In genomic region chr7:90060343-90061175, GRCm38 (mm10) we compare ENCODE assay signal across 7 mouse cellular contexts.
DNase-seq lines count a peak whose midpoint lies in the region; ATAC-seq lines count a peak whose summit lies in the region.

No protein-coding gene starts in this region.

- no peak for ATAC-seq in neural tube, embryonic 13.5 days (ENCODE audit: low read depth)
- ATAC-seq in neural tube, embryonic 15.5 days (ENCODE audit: low FRiP score), result no peak
- ATAC-seq in erythroblast, adult 5-6 weeks (replicated peaks; ENCODE audit: low FRiP score, poor library complexity, severe bottlenecking), result peak; percentile 75
- no peak for ATAC-seq in forebrain, embryonic 13.5 days

- 83% methylated on average over 16 of the region's 16 CpGs for WGBS in neural tube, embryonic 13.5 days
- 85% methylated on average over 16 of the region's 16 CpGs for WGBS in neural tube, embryonic 15.5 days
- 85% methylated on average over 16 of the region's 16 CpGs for WGBS in limb, embryonic 10.5 days
- 86% methylated on average over 16 of the region's 16 CpGs for WGBS in forebrain, embryonic 13.5 days

- no peaks in the 10 kb centered on the region for H3K36me3 ChIP-seq in neural tube, embryonic 13.5 days
- H3K36me3 ChIP-seq in neural tube, embryonic 15.5 days, result no peaks in the 10 kb centered on the region
- no peaks in the 10 kb centered on the region for H3K36me3 ChIP-seq in limb, embryonic 10.5 days
- no peaks in the 10 kb centered on the region for H3K36me3 ChIP-seq in forebrain, embryonic 13.5 days (ENCODE audit: poor library complexity, severe bottlenecking)

- H3K4me1 ChIP-seq in neural tube, embryonic 13.5 days (replicated peaks), result no peaks in the 10 kb centered on the region
- no peaks in the 10 kb centered on the region for H3K4me1 ChIP-seq in neural tube, embryonic 15.5 days
- H3K4me1 ChIP-seq in limb, embryonic 10.5 days, result peaks cover 14% of the 10 kb centered on the region
- H3K4me1 ChIP-seq in forebrain, embryonic 13.5 days, result no peaks in the 10 kb centered on the region

- 0 out of 2 replicates have a peak overlapping the region, but pooled peaks have one; percentile 15 for H3K27ac ChIP-seq in neural tube, embryonic 13.5 days (replicated peaks)
- H3K27ac ChIP-seq in neural tube, embryonic 15.5 days (replicated peaks), result no peak overlapping the region
- H3K27ac ChIP-seq in limb, embryonic 10.5 days, result peak overlapping the region; percentile 46; the same call in 1 of the 2 replicates
- H3K27ac ChIP-seq in forebrain, embryonic 13.5 days, result no peak overlapping the region

- H3K4me3 ChIP-seq in neural tube, embryonic 13.5 days, result no peak overlapping the region
- no peak overlapping the region for H3K4me3 ChIP-seq in neural tube, embryonic 15.5 days (replicated peaks)
- no peak overlapping the region for H3K4me3 ChIP-seq in limb, embryonic 10.5 days
- H3K4me3 ChIP-seq in forebrain, embryonic 13.5 days, result no peak overlapping the region

- no peaks in the 10 kb centered on the region for H3K9me3 ChIP-seq in neural tube, embryonic 13.5 days
- no peaks in the 10 kb centered on the region for H3K9me3 ChIP-seq in neural tube, embryonic 15.5 days (replicated peaks)
- H3K9me3 ChIP-seq in limb, embryonic 10.5 days (replicated peaks), result no peaks in the 10 kb centered on the region
- no peaks in the 10 kb centered on the region for H3K9me3 ChIP-seq in forebrain, embryonic 13.5 days (replicated peaks)

- DNase-seq in limb, embryonic 10.5 days (ENCODE audit: low spot score), result no peak
- DNase-seq in spleen, postnatal 4 days (ENCODE audit: low spot score in 2 of 2), result peak; percentile 73 to 81
- DNase-seq in ovary, adult 18-20 months (ENCODE audit: low spot score), result no peak

- no peak overlapping the region for H3K4me2 ChIP-seq in neural tube, embryonic 13.5 days
- H3K4me2 ChIP-seq in neural tube, embryonic 15.5 days, result no peak overlapping the region
- no peak overlapping the region for H3K4me2 ChIP-seq in forebrain, embryonic 13.5 days

- H3K9ac ChIP-seq in neural tube, embryonic 13.5 days, result no peak overlapping the region
- no peak overlapping the region for H3K9ac ChIP-seq in neural tube, embryonic 15.5 days (replicated peaks)
- no peak overlapping the region for H3K9ac ChIP-seq in forebrain, embryonic 13.5 days

- no peaks in the 10 kb centered on the region for H3K27me3 ChIP-seq in neural tube, embryonic 13.5 days
- no peaks in the 10 kb centered on the region for H3K27me3 ChIP-seq in neural tube, embryonic 15.5 days (replicated peaks)
- H3K27me3 ChIP-seq in limb, embryonic 10.5 days (ENCODE audit: low read depth, poor library complexity, severe bottlenecking), result no peaks in the 10 kb centered on the region
- H3K27me3 ChIP-seq in forebrain, embryonic 13.5 days, result no peaks in the 10 kb centered on the region

Comparison
In these comparisons a context has a peak if more than half of its experiments do, and no peak if none do; other contexts are left out.
1. H3K27ac ChIP-seq: peak in neural tube, embryonic 13.5 days (single experiment) and limb, embryonic 10.5 days (single experiment); none in neural tube, embryonic 15.5 days (single experiment) and forebrain, embryonic 13.5 days (single experiment).
2. DNase-seq: peak in spleen, postnatal 4 days (2 of 2); none in limb, embryonic 10.5 days (single experiment) and ovary, adult 18-20 months (single experiment).